Mouse (Mus musculus) midbrain, embryonic 12.5 days (tissue): ENCODE results near the gene Pipox. TPM values are rescaled to one million over a fixed set of nuclear protein-coding genes. Genes with fewer than 3 reads are reported as not detected.

Experiments
- ATAC-seq: fragments of 200-750 bp; cut with Nextera tagmentation; 2 replicates; pipeline ENCODE4 v1.8.0; 2017; ENCODE audit warnings: low read depth, moderate TSS enrichment, moderate library complexity; ENCODE audit not compliant: low FRiP score
- H3K27ac ChIP-seq: fragments of 300-500 bp; sonication (generic); replicated peaks from 2 replicates; pipeline ENCODE4 v1.5.1; 2016; ENCODE audit warnings: mild to moderate bottlenecking
- H3K27me3 ChIP-seq: fragments of 300-500 bp; sonication (generic); 2 replicates; pipeline ENCODE4 v1.6.1; 2016; ENCODE audit warnings: mild to moderate bottlenecking
- H3K36me3 ChIP-seq: fragments of 300-500 bp; sonication (generic); 2 replicates; pipeline ENCODE4 v1.6.1; 2016
- H3K4me1 ChIP-seq: fragments of 300-500 bp; sonication (generic); 2 replicates; pipeline ENCODE4 v1.6.1; 2016
- H3K4me2 ChIP-seq: fragments of 300-500 bp; sonication (generic); replicated peaks from 2 replicates; pipeline ENCODE4 v1.6.1; 2016; ENCODE audit warnings: mild to moderate bottlenecking, moderate library complexity
- H3K4me3 ChIP-seq: fragments of 300-500 bp; sonication (generic); 2 replicates; pipeline ENCODE4 v1.5.1; 2016; ENCODE audit warnings: mild to moderate bottlenecking
- H3K9ac ChIP-seq: fragments of 300-500 bp; sonication (generic); replicated peaks from 2 replicates; pipeline ENCODE4 v1.6.1; 2016; ENCODE audit warnings: mild to moderate bottlenecking, moderate library complexity
- H3K9me3 ChIP-seq: fragments of 300-500 bp; sonication (generic); 2 replicates; pipeline ENCODE4 v1.6.1; 2016; ENCODE audit warnings: mild to moderate bottlenecking
- WGBS: fragments of 180-500 bp; shearing (Covaris S2); methylation state at CpG from one replicate; pipeline ENCODE4 v1.1.7; 2016; 5-methylcytosine and 5-hydroxymethylcytosine counted together
- polyA plus RNA-seq: library from polyadenylated mRNA; unstranded; fragments of >200 nt; fragmentation: Nextera tagmentation; extraction: Ambion mirVana; gene quantifications from 2 replicates; pipeline ENCODE4 v1.2.1, GENCODE M21; 2016

The Pipox gene
- polyA plus RNA-seq, 1 experiment from 2014 or later: 12.0 TPM

- no peaks in the 10 kb centered on the region for H3K36me3 ChIP-seq
- no peaks in the 10 kb centered on the region for H3K9me3 ChIP-seq
- WGBS: 4% methylated on average over 5 of the region's 5 CpGs
- peaks cover 77% of the 10 kb centered on the region for H3K4me1 ChIP-seq
- H3K4me2 ChIP-seq: peak overlapping the region; percentile 45
- peak overlapping the region; percentile 97 for H3K27ac ChIP-seq
- H3K9ac ChIP-seq: peak overlapping the region; percentile 51
- H3K4me3 ChIP-seq: peak overlapping the region; percentile 23
- ATAC-seq: no peak
- H3K27me3 ChIP-seq: peaks cover 36% of the 10 kb centered on the region
These were observed 1.0 kb downstream of the Pipox start for GRCm38 (mm10) chr11:77892883-77893282.

GRCm38 (mm10) chr11:77890648-77891258 lies 3.1 kb downstream of the Pipox start:
- peaks cover 77% of the 10 kb centered on the region for H3K4me1 ChIP-seq
- H3K9me3 ChIP-seq: no peaks in the 10 kb centered on the region
- H3K9ac ChIP-seq: no peak overlapping the region
- H3K36me3 ChIP-seq: no peaks in the 10 kb centered on the region
- 51% methylated on average over 2 of the region's 2 CpGs for WGBS
- no peak overlapping the region for H3K27ac ChIP-seq
- no peak overlapping the region for H3K4me2 ChIP-seq
- peaks cover 29% of the 10 kb centered on the region for H3K27me3 ChIP-seq
- no peak overlapping the region for H3K4me3 ChIP-seq
- no peak for ATAC-seq

DNA sequence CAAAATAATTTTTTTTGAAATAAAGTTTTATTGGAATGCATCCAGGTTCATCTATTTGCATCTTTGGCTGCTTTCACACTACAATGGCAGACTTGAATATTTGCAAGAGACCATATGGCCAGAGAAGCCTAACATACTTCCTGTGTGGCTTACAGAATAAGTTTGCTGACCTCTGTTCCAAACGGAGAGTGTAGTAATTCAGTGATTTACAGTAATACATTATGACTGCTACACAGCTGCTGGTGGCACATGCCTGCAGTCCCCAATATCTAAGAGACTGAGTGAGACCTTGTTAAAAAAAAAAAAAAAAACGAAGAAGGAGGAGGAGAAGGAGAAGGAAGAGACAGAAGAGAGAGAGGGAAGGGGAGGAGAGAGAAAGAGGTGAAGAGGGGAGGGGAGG lies 4.4 kb downstream of the Pipox start:
- no peaks in the 10 kb centered on the region for H3K36me3 ChIP-seq
- H3K9ac ChIP-seq: no peak overlapping the region
- ATAC-seq: no peak

DNA sequence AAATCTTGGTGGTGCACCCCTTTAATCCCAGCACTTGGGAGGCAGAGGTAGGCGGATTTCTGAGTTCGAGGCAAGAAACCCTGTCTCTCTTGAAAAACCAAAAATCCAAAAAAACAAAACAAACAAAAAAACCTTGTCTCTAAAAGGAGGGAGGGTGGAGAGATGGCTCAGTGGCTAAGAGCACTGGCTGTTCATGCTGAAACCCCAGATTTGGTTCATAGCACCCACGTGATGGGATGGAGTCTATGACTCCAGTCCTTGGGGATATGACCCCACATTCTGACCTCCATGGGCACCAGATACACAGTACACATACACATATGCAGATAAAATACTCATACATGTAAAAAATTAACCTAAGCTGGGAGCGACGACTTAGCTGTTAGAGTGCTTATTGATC lies 5.0 kb downstream of the Pipox start:
- WGBS: 89% methylated on average over 5 of the region's 5 CpGs
- no peak overlapping the region for H3K4me2 ChIP-seq
- H3K36me3 ChIP-seq: no peaks in the 10 kb centered on the region
- H3K27ac ChIP-seq: no peak overlapping the region
- no peak overlapping the region for H3K4me3 ChIP-seq
- H3K9me3 ChIP-seq: no peaks in the 10 kb centered on the region
- peaks cover 79% of the 10 kb centered on the region for H3K4me1 ChIP-seq
- H3K27me3 ChIP-seq: peaks cover 35% of the 10 kb centered on the region
- no peak overlapping the region for H3K9ac ChIP-seq
- no peak for ATAC-seq

More for the DNA sequence above, 4.4 kb downstream of the Pipox start:
- H3K27ac ChIP-seq: no peak overlapping the region
- no peaks in the 10 kb centered on the region for H3K9me3 ChIP-seq
- H3K4me1 ChIP-seq: peaks cover 78% of the 10 kb centered on the region
- H3K4me3 ChIP-seq: no peak overlapping the region
- H3K4me2 ChIP-seq: no peak overlapping the region
- peaks cover 29% of the 10 kb centered on the region for H3K27me3 ChIP-seq
- WGBS: 58% methylated on average over 1 of the region's 2 CpGs

- Histone ChIP-seq H3K4me3 (no peak overlapping the region), H3K27me3 (peaks cover 47% of the 10 kb centered on the region), H3K4me1 (peaks cover 69% of the 10 kb centered on the region), H3K4me2 (peak overlapping the region; percentile 28), H3K36me3 (no peaks in the 10 kb centered on the region), H3K9me3 (no peaks in the 10 kb centered on the region), H3K27ac (peak overlapping the region; percentile 84), H3K9ac (no peak overlapping the region)
- 25% methylated on average over 17 of the region's 17 CpGs for WGBS
- no peak for ATAC-seq
These were observed 6.4 kb downstream of the Pipox start for GRCm38 (mm10) chr11:77887373-77887960.

GRCm38 (mm10) chr11:77885246-77885575 lies 8.7 kb downstream of the Pipox start:
- Histone ChIP-seq H3K4me3 (no peak overlapping the region), H3K27ac (peak overlapping the region; percentile 74), H3K4me2 (peak overlapping the region; percentile 28; the same call in 1 of the 2 replicates), H3K9me3 (no peaks in the 10 kb centered on the region), H3K27me3 (peaks cover 51% of the 10 kb centered on the region), H3K36me3 (no peaks in the 10 kb centered on the region), H3K4me1 (peaks cover 52% of the 10 kb centered on the region), H3K9ac (no peak overlapping the region)
- 10% methylated on average over 8 of the region's 8 CpGs for WGBS
- peak; percentile 93 for ATAC-seq

- H3K4me2 ChIP-seq: peak overlapping the region; percentile 28
- H3K4me1 ChIP-seq: peaks cover 49% of the 10 kb centered on the region
- H3K27ac ChIP-seq: peak overlapping the region; percentile 74
- H3K4me3 ChIP-seq: no peak overlapping the region
- ATAC-seq: peak; percentile 45
- H3K36me3 ChIP-seq: no peaks in the 10 kb centered on the region
- no peaks in the 10 kb centered on the region for H3K9me3 ChIP-seq
- H3K27me3 ChIP-seq: peaks cover 48% of the 10 kb centered on the region
- H3K9ac ChIP-seq: no peak overlapping the region
- WGBS: 30% methylated on average over 10 of the region's 10 CpGs
These were observed 9.2 kb downstream of the Pipox start for GRCm38 (mm10) chr11:77884524-77885245.

- Histone ChIP-seq H3K4me1 (peaks cover 46% of the 10 kb centered on the region), H3K4me2 (no peak overlapping the region), H3K27me3 (peaks cover 35% of the 10 kb centered on the region), H3K27ac (peak overlapping the region; percentile 70), H3K9ac (no peak overlapping the region), H3K36me3 (no peaks in the 10 kb centered on the region), H3K4me3 (no peak overlapping the region), H3K9me3 (no peaks in the 10 kb centered on the region)
- peak; percentile 20; the same call in 1 of the 2 replicates for ATAC-seq
- 35% methylated on average over 11 of the region's 11 CpGs for WGBS
These were observed 17.1 kb downstream of the Pipox start for GRCm38 (mm10) chr11:77876760-77877148.

GRCm38 (mm10) chr11:77875847-77876759 lies 17.8 kb downstream of the Pipox start:
- Histone ChIP-seq H3K27ac (peak overlapping the region; percentile 70), H3K4me2 (no peak overlapping the region), H3K36me3 (no peaks in the 10 kb centered on the region), H3K4me3 (no peak overlapping the region), H3K27me3 (peaks cover 31% of the 10 kb centered on the region), H3K9ac (no peak overlapping the region; the same call in 1 of the 2 replicates), H3K4me1 (peaks cover 51% of the 10 kb centered on the region), H3K9me3 (no peaks in the 10 kb centered on the region)
- WGBS: 51% methylated on average over 26 of the region's 26 CpGs
- peak; percentile 27; the same call in 1 of the 2 replicates for ATAC-seq

GRCm38 (mm10) chr11:77875269-77875668 lies 18.6 kb downstream of the Pipox start:
- H3K4me2 ChIP-seq: no peak overlapping the region
- H3K9ac ChIP-seq: no peak overlapping the region
- peak overlapping the region; percentile 70 for H3K27ac ChIP-seq
- H3K27me3 ChIP-seq: peaks cover 34% of the 10 kb centered on the region
- H3K4me1 ChIP-seq: peaks cover 57% of the 10 kb centered on the region
- no peak overlapping the region for H3K4me3 ChIP-seq
- H3K9me3 ChIP-seq: no peaks in the 10 kb centered on the region
- ATAC-seq: peak; percentile 59; the same call in 1 of the 2 replicates
- WGBS: 46% methylated on average over 5 of the region's 5 CpGs
- H3K36me3 ChIP-seq: no peaks in the 10 kb centered on the region

DNA sequence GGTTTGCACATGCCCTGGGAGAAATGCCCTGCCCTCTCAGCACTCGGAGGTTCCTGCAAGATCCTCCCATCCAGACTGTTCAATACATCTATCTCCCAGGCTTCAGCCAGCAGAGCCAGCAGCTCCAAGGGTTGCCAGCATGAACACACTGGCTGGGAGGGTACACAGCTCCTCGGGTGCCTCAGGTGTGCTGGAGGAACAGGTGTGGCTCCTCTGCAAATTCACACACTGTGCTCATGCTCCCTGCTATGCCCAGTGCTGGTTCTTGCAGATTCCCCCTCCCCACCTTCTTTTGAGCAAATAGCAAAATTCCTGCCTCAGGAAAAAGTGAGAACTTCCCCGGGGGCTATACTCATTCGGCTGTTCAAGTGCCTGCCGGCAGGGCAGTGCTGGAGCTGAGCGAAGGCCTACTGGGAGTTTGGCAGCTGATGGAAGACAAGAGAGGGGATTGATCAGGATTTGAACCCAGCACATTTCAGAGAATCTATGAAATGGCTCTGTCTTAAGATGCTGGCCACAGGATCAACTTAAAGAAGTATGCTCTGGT lies 19.1 kb downstream of the Pipox start:
- no peak overlapping the region for H3K4me3 ChIP-seq
- ATAC-seq: 0 out of 2 replicates have a peak, but pooled peaks have one; percentile 3
- no peak overlapping the region for H3K9ac ChIP-seq
- H3K9me3 ChIP-seq: no peaks in the 10 kb centered on the region
- H3K27ac ChIP-seq: peak overlapping the region; percentile 70
- WGBS: 68% methylated on average over 6 of the region's 6 CpGs
- H3K27me3 ChIP-seq: peaks cover 37% of the 10 kb centered on the region
- H3K4me1 ChIP-seq: peaks cover 57% of the 10 kb centered on the region
- H3K36me3 ChIP-seq: no peaks in the 10 kb centered on the region
- no peak overlapping the region for H3K4me2 ChIP-seq
